Mouse (Mus musculus) testis, adult 2 months (tissue): Measurements from ENCODE around the gene Polr2e. TPM values are rescaled to one million over a fixed set of nuclear protein-coding genes. Genes with fewer than 3 reads are reported as not detected.

Source experiments
- H3K27ac ChIP-seq: fragments of 200-500 bp; 2 replicates; pipeline ENCODE4 v1.5.1; 2012; ENCODE audit warnings: low read depth, low read length; ENCODE audit not compliant: control insufficient read depth, insufficient read depth
- H3K27me3 ChIP-seq: fragments of 200-500 bp; 2 replicates; pipeline ENCODE4 v1.6.1; 2012; ENCODE audit warnings: mild to moderate bottlenecking, low read length, moderate library complexity; ENCODE audit not compliant: control insufficient read depth, insufficient read depth
- H3K36me3 ChIP-seq: fragments of 200-500 bp; 2 replicates; pipeline ENCODE4 v1.6.1; 2012; ENCODE audit warnings: mild to moderate bottlenecking, low read length; ENCODE audit not compliant: control insufficient read depth, insufficient read depth
- H3K4me1 ChIP-seq: fragments of 200-500 bp; 2 replicates; pipeline ENCODE4 v1.6.1; 2012; ENCODE audit warnings: low read length; ENCODE audit not compliant: control insufficient read depth, insufficient read depth
- H3K4me3 ChIP-seq: fragments of 200-500 bp; 2 replicates; pipeline ENCODE4 v1.5.1; 2012; ENCODE audit warnings: low read depth, mild to moderate bottlenecking, low read length, moderate library complexity, mixed read lengths; ENCODE audit not compliant: control insufficient read depth
- CTCF ChIP-seq: fragments of 200-500 bp; IDR thresholded peaks from 2 replicates; pipeline ENCODE4 v1.5.1; 2012; ENCODE audit warnings: low read depth, mild to moderate bottlenecking, inconsistent platforms, low read length, moderate library complexity; ENCODE audit not compliant: control insufficient read depth, insufficient read depth, insufficient replicate concordance
- POLR2A ChIP-seq: fragments of 200-500 bp; IDR thresholded peaks from 2 replicates; pipeline ENCODE4 v1.6.1; 2012; ENCODE audit warnings: low read depth, mild to moderate bottlenecking, inconsistent platforms, low read length, moderate library complexity; ENCODE audit not compliant: control insufficient read depth
- polyA plus RNA-seq: library from polyadenylated mRNA; depleted of rRNA; stranded (reverse); fragments of >200 nt; gene quantifications from 2 replicates; pipeline ENCODE4 v1.2.3, GENCODE M21; 2012

Gene Polr2e
- polyA plus RNA-seq, 1 experiment, result 104 TPM

- no peaks in the 10 kb centered on the region for H3K27me3 ChIP-seq
- H3K4me1 ChIP-seq, result peaks cover 4% of the 10 kb centered on the region; the same call in 1 of the 2 replicates
- H3K36me3 ChIP-seq, result no peaks in the 10 kb centered on the region
- H3K4me3 ChIP-seq, result no peak overlapping the region
- TF ChIP-seq POLR2A (no peak), CTCF (no peak)
- no peak overlapping the region for H3K27ac ChIP-seq
These were observed 19.4 kb downstream of the Polr2e start for GRCm38 (mm10) chr10:80020191-80020590.

GRCm38 (mm10) chr10:80019471-80020131 lies 20.0 kb downstream of the Polr2e start:
- Histone ChIP-seq H3K27me3 (no peaks in the 10 kb centered on the region), H3K27ac (no peak overlapping the region)

GRCm38 (mm10) chr10:80018739-80019297 lies 20.8 kb downstream of the Polr2e start:
- Histone ChIP-seq H3K27ac (no peak overlapping the region), H3K27me3 (no peaks in the 10 kb centered on the region), H3K36me3 (no peaks in the 10 kb centered on the region), H3K4me1 (peaks cover 2% of the 10 kb centered on the region; the same call in 1 of the 2 replicates), H3K4me3 (no peak overlapping the region)
- TF ChIP-seq CTCF (no peak), POLR2A (no peak)

More at GRCm38 (mm10) chr10:80019471-80020131, 20.0 kb downstream of the Polr2e start:
- Histone ChIP-seq H3K4me3 (no peak overlapping the region), H3K4me1 (peaks cover 4% of the 10 kb centered on the region; the same call in 1 of the 2 replicates), H3K36me3 (no peaks in the 10 kb centered on the region)
- TF ChIP-seq CTCF, result no peak
- no peak for TF ChIP-seq POLR2A

- no peaks in the 10 kb centered on the region for H3K36me3 ChIP-seq
- no peaks in the 10 kb centered on the region for H3K27me3 ChIP-seq
- H3K4me1 ChIP-seq, result peaks cover 2% of the 10 kb centered on the region; the same call in 1 of the 2 replicates
- H3K27ac ChIP-seq, result no peak overlapping the region
- TF ChIP-seq POLR2A (no peak), CTCF (no peak)
- no peak overlapping the region for H3K4me3 ChIP-seq
These were observed 21.8 kb downstream of the Polr2e start for GRCm38 (mm10) chr10:80017771-80018170.

GRCm38 (mm10) chr10:80017361-80017760 lies 22.2 kb downstream of the Polr2e start:
- H3K27ac ChIP-seq, result no peak overlapping the region
- H3K4me3 ChIP-seq, result no peak overlapping the region
- TF ChIP-seq POLR2A, result no peak
- no peak for TF ChIP-seq CTCF
- no peaks in the 10 kb centered on the region for H3K36me3 ChIP-seq
- peaks cover 2% of the 10 kb centered on the region; the same call in 1 of the 2 replicates for H3K4me1 ChIP-seq
- no peaks in the 10 kb centered on the region for H3K27me3 ChIP-seq

- Histone ChIP-seq H3K27me3 (no peaks in the 10 kb centered on the region), H3K4me1 (peaks cover 2% of the 10 kb centered on the region; the same call in 1 of the 2 replicates), H3K27ac (no peak overlapping the region), H3K36me3 (no peaks in the 10 kb centered on the region), H3K4me3 (no peak overlapping the region)
- no peak for TF ChIP-seq POLR2A
- TF ChIP-seq CTCF, result no peak
These were observed 22.7 kb downstream of the Polr2e start for GRCm38 (mm10) chr10:80016931-80017330.

GRCm38 (mm10) chr10:80016511-80016910 lies 23.1 kb downstream of the Polr2e start, which contains the start of gene Arhgap45:
Gene Arhgap45 (plus strand): TSS chr10:80016653.
- H3K36me3 ChIP-seq, result no peaks in the 10 kb centered on the region
- TF ChIP-seq CTCF (no peak), POLR2A (no peak)
- peaks cover 2% of the 10 kb centered on the region; the same call in 1 of the 2 replicates for H3K4me1 ChIP-seq
- H3K27me3 ChIP-seq, result no peaks in the 10 kb centered on the region
- H3K4me3 ChIP-seq, result no peak within 1 kb of the TSS
- H3K27ac ChIP-seq, result no peak within 1 kb of the TSS
